Mouse (Mus musculus): Measurements from ENCODE around the gene Nup214.

- no peak for TF ChIP-seq EP300 (IDR thresholded peaks at IDR 0.05; ENCODE audit: insufficient read depth, low read depth, low read length)
- no peak for TF ChIP-seq CTCF (IDR thresholded peaks at IDR 0.05)
Measured at GRCm38 (mm10) chr2:32051791-32052190, 77.6 kb downstream of the Nup214 start.

Data from heart, adult 2 months (tissue).